Mouse (Mus musculus) CH12.LX (cell line): ENCODE measurements around the gene Vcan. TPM values are rescaled to one million over a fixed set of nuclear protein-coding genes. Genes with fewer than 3 reads are reported as not detected.

Experiments
- DNase-seq: peaks from one replicate; pipeline ENCODE4 v3.0.0-alpha.2; 2013; ENCODE audit errors: extremely low read depth
- H3K27ac ChIP-seq: 2 replicates; pipeline ENCODE4 v1.5.1; 2012; ENCODE audit warnings: low read depth, mild to moderate bottlenecking, control low read depth, moderate library complexity; ENCODE audit not compliant: insufficient read depth
- H3K27me3 ChIP-seq: replicated peaks from 2 replicates; pipeline ENCODE3; 2012; ENCODE audit warnings: inconsistent platforms
- H3K36me3 ChIP-seq, 2 experiments: replicated peaks in 1 of 2; 2 replicates each; pipeline versions ENCODE3 to v1.6.1; 2012; ENCODE audit warnings: inconsistent platforms in 1 of 2, low read length in 1 of 2, mild to moderate bottlenecking in 1 of 2, mixed read lengths in 1 of 2, moderate library complexity in 1 of 2; ENCODE audit not compliant: control insufficient read depth in 1 of 2, insufficient read depth in 1 of 2
- H3K4me1 ChIP-seq, 2 experiments: 2 replicates each; pipeline ENCODE4 v1.6.1; 2012; ENCODE audit warnings: inconsistent platforms in 1 of 2, moderate library complexity in 1 of 2; ENCODE audit not compliant: insufficient read depth in 2 of 2, control insufficient read depth in 1 of 2
- H3K4me2 ChIP-seq: 2 replicates; pipeline ENCODE4 v1.6.1; 2012; ENCODE audit warnings: low read depth, mild to moderate bottlenecking, control low read depth; ENCODE audit not compliant: poor library complexity, insufficient read depth, severe bottlenecking
- H3K4me3 ChIP-seq, 3 experiments: fragments of 150-350 bp in 1 of 3; sonication (generic) in 1 of 3; replicated peaks in 1 of 3; 2 replicates each; pipeline versions ENCODE3 to v1.5.1; 2011 to 2012; ENCODE audit warnings: low read depth in 2 of 3, low read length in 2 of 3, mild to moderate bottlenecking in 2 of 3, moderate library complexity in 2 of 3, control low read depth in 1 of 3, improper control_type of control experiment in 1 of 3, inconsistent platforms in 1 of 3, mixed read lengths in 1 of 3; ENCODE audit not compliant: poor library complexity in 1 of 3
- H3K79me2 ChIP-seq: replicated peaks from 2 replicates; pipeline ENCODE4 v1.6.1; 2012; ENCODE audit warnings: mild to moderate bottlenecking, moderate library complexity; ENCODE audit not compliant: control insufficient read depth, poor library complexity, insufficient read depth, severe bottlenecking; ENCODE audit errors: extremely low read depth
- H3K9ac ChIP-seq: 2 replicates; pipeline ENCODE4 v1.6.1; 2012; ENCODE audit warnings: low read depth, mild to moderate bottlenecking, control low read depth, moderate library complexity; ENCODE audit not compliant: insufficient read depth
- H3K9me3 ChIP-seq: replicated peaks from 2 replicates; pipeline ENCODE3; 2012; ENCODE audit warnings: low read length, inconsistent platforms, mixed read lengths
- BHLHE40 ChIP-seq: IDR thresholded peaks from 2 replicates; pipeline ENCODE4 v1.6.1; 2011; ENCODE audit warnings: mild to moderate bottlenecking, low read depth, low read length, improper control_type of control experiment
- CHD1 ChIP-seq: IDR thresholded peaks from 2 replicates; pipeline ENCODE4 v1.6.1; 2012; ENCODE audit warnings: low read depth, low read length, improper control_type of control experiment, inconsistent platforms
- CHD2 ChIP-seq: IDR thresholded peaks from 2 replicates; pipeline ENCODE4 v1.6.1; 2011; ENCODE audit warnings: low read length, improper control_type of control experiment
- CTCF ChIP-seq, 2 experiments: IDR thresholded peaks in 1 of 2; conservative IDR thresholded peaks in 1 of 2; 2 replicates each; pipeline ENCODE4 v1.5.1; 2011 to 2012; ENCODE audit warnings: low read depth in 2 of 2, low read length in 2 of 2, improper control_type of control experiment in 1 of 2, inconsistent platforms in 1 of 2, mild to moderate bottlenecking in 1 of 2, moderate library complexity in 1 of 2
- ELF1 ChIP-seq: IDR thresholded peaks from 2 replicates; pipeline ENCODE4 v1.6.1; 2014; ENCODE audit warnings: low read depth, mild to moderate bottlenecking, inconsistent platforms, low read length, improper control_type of control experiment
- EP300 ChIP-seq: IDR thresholded peaks from 2 replicates; pipeline ENCODE4 v1.6.1; 2011; ENCODE audit warnings: low read length, improper control_type of control experiment
- ETS1 ChIP-seq: conservative IDR thresholded peaks from 2 replicates; pipeline ENCODE4 v1.6.1; 2012; ENCODE audit warnings: low read depth, mild to moderate bottlenecking, inconsistent platforms, low read length, improper control_type of control experiment, moderate library complexity
- HCFC1 ChIP-seq: IDR thresholded peaks from 2 replicates; pipeline ENCODE4 v1.6.1; 2012; ENCODE audit warnings: low read depth, mild to moderate bottlenecking, inconsistent platforms, low read length, improper control_type of control experiment
- IRF4 ChIP-seq: IDR thresholded peaks from 2 replicates; pipeline ENCODE4 v1.6.1; 2014; ENCODE audit warnings: low read depth, mild to moderate bottlenecking, inconsistent platforms, low read length, improper control_type of control experiment
- JUND ChIP-seq: conservative IDR thresholded peaks from 2 replicates; pipeline ENCODE4 v1.6.1; 2011; ENCODE audit warnings: low read depth, low read length, improper control_type of control experiment
- MAFK ChIP-seq: IDR thresholded peaks from 2 replicates; pipeline ENCODE4 v1.6.1; 2011; ENCODE audit warnings: low read length, improper control_type of control experiment; ENCODE audit not compliant: insufficient replicate concordance
- MAZ ChIP-seq: IDR thresholded peaks from 2 replicates; pipeline ENCODE4 v1.6.1; 2012; ENCODE audit warnings: low read depth, mild to moderate bottlenecking, inconsistent platforms, low read length, improper control_type of control experiment, moderate library complexity
- MEF2A ChIP-seq: IDR thresholded peaks from 2 replicates; pipeline ENCODE4 v1.6.1; 2014; ENCODE audit warnings: low read depth, mild to moderate bottlenecking, inconsistent platforms, low read length, improper control_type of control experiment, borderline replicate concordance
- PAX5 ChIP-seq: IDR thresholded peaks from 2 replicates; pipeline ENCODE4 v1.6.1; 2012; ENCODE audit warnings: low read length, inconsistent platforms, mixed read lengths
- POLR2AphosphoS2 ChIP-seq: IDR thresholded peaks from 2 replicates; pipeline ENCODE4 v1.6.1; 2011; ENCODE audit warnings: low read depth, low read length, improper control_type of control experiment
- SMC3 ChIP-seq: IDR thresholded peaks from 2 replicates; pipeline ENCODE4 v1.6.1; 2011; ENCODE audit warnings: low read depth, low read length, improper control_type of control experiment
- TCF12 ChIP-seq: IDR thresholded peaks from 2 replicates; pipeline ENCODE4 v1.6.1; 2014; ENCODE audit warnings: low read depth, mild to moderate bottlenecking, inconsistent platforms, low read length, improper control_type of control experiment
- USF2 ChIP-seq: conservative IDR thresholded peaks from 2 replicates; pipeline ENCODE4 v1.6.1; 2011; ENCODE audit warnings: low read depth, low read length, improper control_type of control experiment
- ZC3H11A ChIP-seq: IDR thresholded peaks from 2 replicates; pipeline ENCODE4 v1.6.1; 2012; ENCODE audit warnings: low read depth, mild to moderate bottlenecking, inconsistent platforms, low read length, improper control_type of control experiment
- ZMIZ1 ChIP-seq: IDR thresholded peaks from 2 replicates; pipeline ENCODE4 v1.6.1; 2012; ENCODE audit warnings: low read depth, mild to moderate bottlenecking, inconsistent platforms, low read length, improper control_type of control experiment
- ZNF384 ChIP-seq: IDR thresholded peaks from 2 replicates; pipeline ENCODE4 v1.6.1; 2012; ENCODE audit warnings: low read depth, low read length, improper control_type of control experiment, inconsistent platforms
- dilution Hi-C: fragments of 300-500 bp; cut with MboI; formaldehyde crosslinking; loops from 2 replicates; pipeline ENCODE4 v1.14.3; 2020; ENCODE audit warnings: low sequenced_read_pairs; ENCODE audit not compliant: extremely low pct_unique_long_range_greater_than_20kb, extremely low pct_ligation_motif_present
- in situ Hi-C: fragments of 300-500 bp; cut with MboI; formaldehyde crosslinking; loops from 3 replicates; pipeline ENCODE4 v1.14.3; 2019; ENCODE audit warnings: low sequenced_read_pairs, low pct_ligation_motif_present, low pct_unique_long_range_greater_than_20kb, mixed read lengths
- polyA plus RNA-seq: library from polyadenylated mRNA; unstranded; fragments of >175 nt; gene quantifications from 2 replicates; pipeline ENCODE4 v1.2.1, GENCODE M21; 2012; ENCODE audit warnings: low read depth; ENCODE audit not compliant: insufficient read length
- total RNA-seq, 2 experiments: library from RNA; depleted of rRNA; stranded (reverse); fragments of 300-350 nt in 1 of 2; fragments of >200 nt in 1 of 2; gene quantifications; 2 replicates each; pipeline ENCODE4 v1.2.3; 2012 to 2014

Vcan gene
- total and polyA plus RNA-seq, 3 experiments = 0.04 to 0.23 (median 0.07) TPM

- Histone ChIP-seq H3K36me3 (no peaks in the 10 kb centered on the region), H3K4me2 (no peak overlapping the region), H3K4me3 (no peak overlapping the region), H3K4me1 (no peaks in the 10 kb centered on the region), H3K27me3 (no peaks in the 10 kb centered on the region), H3K27ac (no peak overlapping the region), H3K9me3 (no peaks in the 10 kb centered on the region), H3K79me2 (no peaks in the 10 kb centered on the region), H3K9ac (no peak overlapping the region)
- TF ChIP-seq PAX5 = no peak
- no peak for TF ChIP-seq ZC3H11A
- no peak for TF ChIP-seq EP300
- TF ChIP-seq CTCF (conservative IDR thresholded peaks at IDR 0.05 in 1 of 2, IDR thresholded peaks at IDR 0.05 in 1 of 2; ENCODE audit: low read depth in 2 of 2, low read length in 2 of 2) = no peak
- TF ChIP-seq BHLHE40 = no peak
- TF ChIP-seq CHD2 = no peak
- TF ChIP-seq CHD1 = no peak
- in situ Hi-C loops (loop anchor here (25.0 kb wide), 1 partner anchor 1145 kb away; no protein-coding TSS in a partner anchor), dilution Hi-C loops (no loop called here)
- no peak for DNase-seq
Measured at GRCm38 (mm10) chr13:89692597-89692996, 49.7 kb downstream of the Vcan start.

GRCm38 (mm10) chr13:89683490-89683889 lies 58.8 kb downstream of the Vcan start:
- Histone ChIP-seq H3K9ac (no peak overlapping the region), H3K4me2 (no peak overlapping the region)

GRCm38 (mm10) chr13:89682254-89682653 lies 60.1 kb downstream of the Vcan start:
- Histone ChIP-seq H3K9ac (no peak overlapping the region), H3K36me3 (no peaks in the 10 kb centered on the region), H3K4me3 (no peak overlapping the region), H3K27me3 (no peaks in the 10 kb centered on the region), H3K9me3 (no peaks in the 10 kb centered on the region), H3K79me2 (no peaks in the 10 kb centered on the region), H3K27ac (no peak overlapping the region), H3K4me2 (no peak overlapping the region), H3K4me1 (no peaks in the 10 kb centered on the region)
- DNase-seq = no peak
- no peak for TF ChIP-seq SMC3
- dilution Hi-C loops (no loop called here), in situ Hi-C loops (loop anchor here (25.0 kb wide), 1 partner anchor 1155 kb away; no protein-coding TSS in a partner anchor)

More at GRCm38 (mm10) chr13:89683490-89683889, 58.8 kb downstream of the Vcan start:
- no peaks in the 10 kb centered on the region for H3K9me3 ChIP-seq
- no peak overlapping the region for H3K27ac ChIP-seq
- no peaks in the 10 kb centered on the region for H3K4me1 ChIP-seq
- dilution Hi-C loops (no loop called here), in situ Hi-C loops (loop anchor here (25.0 kb wide), 1 partner anchor 1154 kb away; no protein-coding TSS in a partner anchor)
- H3K27me3 ChIP-seq = no peaks in the 10 kb centered on the region
- no peaks in the 10 kb centered on the region for H3K36me3 ChIP-seq
- no peaks in the 10 kb centered on the region for H3K79me2 ChIP-seq
- no peak overlapping the region for H3K4me3 ChIP-seq
- TF ChIP-seq TCF12 (no peak), ELF1 (no peak), MAFK (no peak), CHD1 (no peak), HCFC1 (no peak), POLR2AphosphoS2 (no peak), IRF4 (no peak), ZNF384 (no peak), USF2 (no peak), ETS1 (no peak), CTCF (conservative IDR thresholded peaks at IDR 0.05 in 1 of 2, IDR thresholded peaks at IDR 0.05 in 1 of 2; ENCODE audit: low read depth in 2 of 2, low read length in 2 of 2) (no peak), ZMIZ1 (no peak), MAZ (no peak), JUND (no peak), BHLHE40 (no peak), PAX5 (no peak), MEF2A (no peak)
- DNase-seq = no peak
